Mouse (Mus musculus) midbrain, embryonic 16.5 days (tissue): ENCODE data around the gene Gm11939. TPM values are rescaled to one million over a fixed set of nuclear protein-coding genes. Genes with fewer than 3 reads are reported as not detected.
"Not testable (repeated sequence)": the region's sequence is repeated elsewhere in the genome, so short reads cannot be mapped to it uniquely, and the experiment has no call there.

Source experiments
- ATAC-seq: fragments of 200-750 bp; cut with Nextera tagmentation; 2 replicates; pipeline ENCODE4 v1.8.0; 2017; ENCODE audit warnings: moderate TSS enrichment
- H3K27ac ChIP-seq: fragments of 300-500 bp; sonication (generic); 2 replicates; pipeline ENCODE4 v1.5.1; 2014; ENCODE audit warnings: mild to moderate bottlenecking, low read length, mixed read lengths
- H3K27me3 ChIP-seq: fragments of 300-500 bp; sonication (generic); 2 replicates; pipeline ENCODE4 v1.6.1; 2014; ENCODE audit warnings: low read depth, low read length, mixed read lengths; ENCODE audit not compliant: control insufficient read depth, insufficient read depth
- H3K36me3 ChIP-seq: fragments of 300-500 bp; sonication (generic); 2 replicates; pipeline ENCODE4 v1.6.1; 2014; ENCODE audit warnings: mild to moderate bottlenecking, low read length, moderate library complexity, mixed read lengths; ENCODE audit not compliant: control insufficient read depth, insufficient read depth
- H3K4me1 ChIP-seq: fragments of 300-500 bp; sonication (generic); 2 replicates; pipeline ENCODE4 v1.6.1; 2014; ENCODE audit warnings: mild to moderate bottlenecking, low read length, mixed read lengths; ENCODE audit not compliant: control insufficient read depth, insufficient read depth
- H3K4me2 ChIP-seq: fragments of 300-500 bp; sonication (generic); 2 replicates; pipeline ENCODE4 v1.6.1; 2014; ENCODE audit warnings: mild to moderate bottlenecking, low read length, mixed read lengths
- H3K4me3 ChIP-seq: fragments of 300-500 bp; sonication (generic); 2 replicates; pipeline ENCODE4 v1.5.1; 2014; ENCODE audit warnings: low read depth, mild to moderate bottlenecking, low read length, moderate library complexity, mixed read lengths
- H3K9ac ChIP-seq: fragments of 300-500 bp; sonication (generic); 2 replicates; pipeline ENCODE4 v1.6.1; 2014; ENCODE audit warnings: low read depth, low read length, mixed read lengths
- H3K9me3 ChIP-seq: fragments of 300-500 bp; sonication (generic); replicated peaks from 2 replicates; pipeline ENCODE4 v1.6.1; 2014; ENCODE audit warnings: mild to moderate bottlenecking, low read length, mixed read lengths; ENCODE audit not compliant: control insufficient read depth, poor library complexity, severe bottlenecking
- WGBS: fragments of 180-500 bp; shearing (Covaris S2); extraction: QIAGEN DNeasy Blood & Tissue Kit; methylation state at CpG from one replicate; pipeline ENCODE4 v1.1.7; 2014; 5-methylcytosine and 5-hydroxymethylcytosine counted together
- polyA plus RNA-seq: library from polyadenylated mRNA; unstranded; fragments of >200 nt; fragmentation: Nextera tagmentation; extraction: Ambion mirVana; gene quantifications from 2 replicates; pipeline ENCODE4 v1.2.1, GENCODE M21; 2015

Gene Gm11939
- polyA plus RNA-seq: not detected in 2 replicates

GRCm38 (mm10) chr11:99559366-99559765 lies at the start of gene Gm11939:
Gm11939 (minus strand) TSS chr11:99559466.
- 94% methylated on average over 9 of the region's 9 CpGs for WGBS

GRCm38 (mm10) chr11:99603208-99603607 lies 43.9 kb upstream of the Gm11939 start, which contains the start of gene Gm11938:
Gm11938 (minus strand) TSS chr11:99603308.
- H3K36me3 ChIP-seq, H3K4me2 ChIP-seq, H3K27ac ChIP-seq, H3K9ac ChIP-seq, H3K4me1 ChIP-seq, ATAC-seq, H3K4me3 ChIP-seq, H3K9me3 ChIP-seq, H3K27me3 ChIP-seq: not testable (repeated sequence)
- WGBS: 85% methylated on average over 1 of the region's 1 CpGs

More at GRCm38 (mm10) chr11:99559366-99559765, at the start of gene Gm11939:
- no peaks in the 10 kb centered on the region for H3K4me1 ChIP-seq
- no peaks in the 10 kb centered on the region for H3K9me3 ChIP-seq
- no peak for ATAC-seq
- no peak within 1 kb of the TSS for H3K27ac ChIP-seq
- H3K4me2 ChIP-seq: no peak within 1 kb of the TSS
- H3K36me3 ChIP-seq: no peaks in the 10 kb centered on the region
- no peaks in the 10 kb centered on the region for H3K27me3 ChIP-seq
- no peak within 1 kb of the TSS for H3K4me3 ChIP-seq
- H3K9ac ChIP-seq: no peak within 1 kb of the TSS

GRCm38 (mm10) chr11:99597742-99598141 lies 38.5 kb upstream of the Gm11939 start, which contains the start of gene Krtap9-3:
Krtap9-3 (minus strand) TSS chr11:99598105.
- not testable (repeated sequence) for H3K9me3 ChIP-seq, H3K4me1 ChIP-seq, H3K36me3 ChIP-seq, H3K9ac ChIP-seq, H3K4me2 ChIP-seq, ATAC-seq, H3K27me3 ChIP-seq, H3K27ac ChIP-seq, H3K4me3 ChIP-seq
- 76% methylated on average over 6 of the region's 6 CpGs for WGBS

GRCm38 (mm10) chr11:99590981-99591380 lies 31.7 kb upstream of the Gm11939 start, which contains the start of gene Krtap1-3:
Krtap1-3 (minus strand) TSS chr11:99591339.
- WGBS: 92% methylated on average over 6 of the region's 6 CpGs
- H3K4me3 ChIP-seq: no peak within 1 kb of the TSS
- H3K36me3 ChIP-seq: no peaks in the 10 kb centered on the region
- no peak within 1 kb of the TSS for H3K27ac ChIP-seq
- H3K4me2 ChIP-seq: no peak within 1 kb of the TSS
- no peaks in the 10 kb centered on the region for H3K9me3 ChIP-seq
- no peak within 1 kb of the TSS for H3K9ac ChIP-seq
- no peak for ATAC-seq
- H3K4me1 ChIP-seq: no peaks in the 10 kb centered on the region
- H3K27me3 ChIP-seq: no peaks in the 10 kb centered on the region

GRCm38 (mm10) chr11:99585096-99585495 lies 25.8 kb upstream of the Gm11939 start:
- ATAC-seq: no peak
- Histone ChIP-seq H3K36me3 (no peaks in the 10 kb centered on the region), H3K27me3 (no peaks in the 10 kb centered on the region), H3K4me1 (no peaks in the 10 kb centered on the region), H3K4me3 (no peak overlapping the region), H3K9me3 (no peaks in the 10 kb centered on the region), H3K9ac (no peak overlapping the region), H3K27ac (no peak overlapping the region), H3K4me2 (no peak overlapping the region)
- WGBS: 90% methylated on average over 7 of the region's 7 CpGs

- H3K27ac ChIP-seq: no peak within 1 kb of the TSS
- H3K4me3 ChIP-seq: no peak within 1 kb of the TSS
- no peak within 1 kb of the TSS for H3K9ac ChIP-seq
- no peaks in the 10 kb centered on the region for H3K4me1 ChIP-seq
- WGBS: 82% methylated on average over 5 of the region's 5 CpGs
- H3K4me2 ChIP-seq: no peak within 1 kb of the TSS
- H3K36me3 ChIP-seq: no peaks in the 10 kb centered on the region
- H3K9me3 ChIP-seq: no peaks in the 10 kb centered on the region
- H3K27me3 ChIP-seq: no peaks in the 10 kb centered on the region
- no peak for ATAC-seq
These were observed 24.0 kb upstream of the Gm11939 start, which contains the start of gene Krtap1-4 for GRCm38 (mm10) chr11:99583245-99583704. Krtap1-4 (minus strand) TSS chr11:99583654.

GRCm38 (mm10) chr11:99581564-99581963 lies 22.3 kb upstream of the Gm11939 start:
- no peak overlapping the region for H3K27ac ChIP-seq
- H3K9me3 ChIP-seq: no peaks in the 10 kb centered on the region
- H3K4me1 ChIP-seq: no peaks in the 10 kb centered on the region
- 85% methylated on average over 6 of the region's 6 CpGs for WGBS
- no peak overlapping the region for H3K9ac ChIP-seq
- ATAC-seq: no peak
- no peak overlapping the region for H3K4me2 ChIP-seq
- no peaks in the 10 kb centered on the region for H3K27me3 ChIP-seq
- no peak overlapping the region for H3K4me3 ChIP-seq
- no peaks in the 10 kb centered on the region for H3K36me3 ChIP-seq

- Histone ChIP-seq H3K4me2 (no peak overlapping the region), H3K36me3 (no peaks in the 10 kb centered on the region), H3K9ac (no peak overlapping the region), H3K4me1 (no peaks in the 10 kb centered on the region), H3K27me3 (no peaks in the 10 kb centered on the region), H3K9me3 (no peaks in the 10 kb centered on the region), H3K4me3 (no peak overlapping the region), H3K27ac (no peak overlapping the region)
- ATAC-seq: no peak
- 95% methylated on average over 5 of the region's 5 CpGs for whole genome bisulfite sequencing
These were observed 21.8 kb upstream of the Gm11939 start for GRCm38 (mm10) chr11:99581051-99581450.

- no peaks in the 10 kb centered on the region for H3K9me3 ChIP-seq
- H3K4me3 ChIP-seq: no peak within 1 kb of the TSS
- no peaks in the 10 kb centered on the region for H3K36me3 ChIP-seq
- no peak within 1 kb of the TSS for H3K4me2 ChIP-seq
- no peak within 1 kb of the TSS for H3K27ac ChIP-seq
- H3K9ac ChIP-seq: no peak within 1 kb of the TSS
- ATAC-seq: no peak
- WGBS: 85% methylated on average over 6 of the region's 6 CpGs
- H3K4me1 ChIP-seq: no peaks in the 10 kb centered on the region
- no peaks in the 10 kb centered on the region for H3K27me3 ChIP-seq
These were observed 21.4 kb upstream of the Gm11939 start, which contains the start of gene Krtap1-5 for GRCm38 (mm10) chr11:99580636-99581035. Krtap1-5 (minus strand) TSS chr11:99581016.
